Mouse (Mus musculus): Measurements from ENCODE around the gene Lrrc4b. TPM values are rescaled to one million over a fixed set of nuclear protein-coding genes. Genes with fewer than 3 reads are reported as not detected.

The Lrrc4b gene
- polyA plus RNA-seq, 1 experiment = 0.46 TPM

- Histone ChIP-seq H3K4me3 (ENCODE audit: control insufficient read depth, low read depth, low read length) (no peak overlapping the region), H3K27me3 (ENCODE audit: control insufficient read depth, insufficient read depth, low read length) (0 out of 2 replicates have a peak, but pooled peaks cover 2% of the 10 kb centered on the region), H3K27ac (ENCODE audit: control insufficient read depth, insufficient read depth, low read depth, low read length) (no peak overlapping the region), H3K4me1 (ENCODE audit: control insufficient read depth, insufficient read depth, low read length) (peaks cover 2% of the 10 kb centered on the region), H3K36me3 (ENCODE audit: control insufficient read depth, insufficient read depth, low read length) (no peaks in the 10 kb centered on the region)
- TF ChIP-seq CTCF (IDR thresholded peaks at IDR 0.05; ENCODE audit: control insufficient read depth, insufficient read depth, insufficient replicate concordance, low read depth, low read length) (no peak), POLR2A (IDR thresholded peaks at IDR 0.05; ENCODE audit: control insufficient read depth, low read depth, low read length) (no peak)
Observed at GRCm38 (mm10) chr7:44427666-44428065, 1.2 kb upstream of the Lrrc4b start.

GRCm38 (mm10) chr7:44428171-44428950 lies 457 bp upstream of the Lrrc4b start:
- H3K27ac ChIP-seq (ENCODE audit: control insufficient read depth, insufficient read depth, low read depth, low read length) = no peak overlapping the region
- TF ChIP-seq CTCF (IDR thresholded peaks at IDR 0.05; ENCODE audit: control insufficient read depth, insufficient read depth, insufficient replicate concordance, low read depth, low read length) (no peak), POLR2A (IDR thresholded peaks at IDR 0.05; ENCODE audit: control insufficient read depth, low read depth, low read length) (no peak)
- no peaks in the 10 kb centered on the region for H3K36me3 ChIP-seq (ENCODE audit: control insufficient read depth, insufficient read depth, low read length)
- no peak overlapping the region for H3K4me3 ChIP-seq (ENCODE audit: control insufficient read depth, low read depth, low read length)
- H3K27me3 ChIP-seq (ENCODE audit: control insufficient read depth, insufficient read depth, low read length) = 0 out of 2 replicates have a peak, but pooled peaks cover 2% of the 10 kb centered on the region
- peaks cover 2% of the 10 kb centered on the region for H3K4me1 ChIP-seq (ENCODE audit: control insufficient read depth, insufficient read depth, low read length)

GRCm38 (mm10) chr7:44429534-44430488 lies 993 bp downstream of the Lrrc4b start:
- Histone ChIP-seq H3K4me3 (ENCODE audit: control insufficient read depth, low read depth, low read length) (peak overlapping the region; percentile 16), H3K4me1 (ENCODE audit: control insufficient read depth, insufficient read depth, low read length) (peaks cover 10% of the 10 kb centered on the region), H3K36me3 (ENCODE audit: control insufficient read depth, insufficient read depth, low read length) (no peaks in the 10 kb centered on the region), H3K27ac (ENCODE audit: control insufficient read depth, insufficient read depth, low read depth, low read length) (no peak overlapping the region), H3K27me3 (ENCODE audit: control insufficient read depth, insufficient read depth, low read length) (0 out of 2 replicates have a peak, but pooled peaks cover 2% of the 10 kb centered on the region)
- no peak for TF ChIP-seq CTCF (IDR thresholded peaks at IDR 0.05; ENCODE audit: control insufficient read depth, insufficient read depth, insufficient replicate concordance, low read depth, low read length)
- no peak for TF ChIP-seq POLR2A (IDR thresholded peaks at IDR 0.05; ENCODE audit: control insufficient read depth, low read depth, low read length)

- Histone ChIP-seq H3K27ac (ENCODE audit: control insufficient read depth, insufficient read depth, low read depth, low read length) (no peak overlapping the region), H3K27me3 (ENCODE audit: control insufficient read depth, insufficient read depth, low read length) (0 out of 2 replicates have a peak, but pooled peaks cover 2% of the 10 kb centered on the region), H3K36me3 (ENCODE audit: control insufficient read depth, insufficient read depth, low read length) (no peaks in the 10 kb centered on the region), H3K4me1 (ENCODE audit: control insufficient read depth, insufficient read depth, low read length) (peaks cover 10% of the 10 kb centered on the region), H3K4me3 (ENCODE audit: control insufficient read depth, low read depth, low read length) (no peak overlapping the region)
- TF ChIP-seq CTCF (IDR thresholded peaks at IDR 0.05; ENCODE audit: control insufficient read depth, insufficient read depth, insufficient replicate concordance, low read depth, low read length) (no peak), POLR2A (IDR thresholded peaks at IDR 0.05; ENCODE audit: control insufficient read depth, low read depth, low read length) (no peak)
Observed at GRCm38 (mm10) chr7:44432550-44432949, 3.7 kb downstream of the Lrrc4b start.

- peaks cover 10% of the 10 kb centered on the region for H3K4me1 ChIP-seq (ENCODE audit: control insufficient read depth, insufficient read depth, low read length)
- TF ChIP-seq POLR2A (IDR thresholded peaks at IDR 0.05; ENCODE audit: control insufficient read depth, low read depth, low read length) (no peak), CTCF (IDR thresholded peaks at IDR 0.05; ENCODE audit: control insufficient read depth, insufficient read depth, insufficient replicate concordance, low read depth, low read length) (no peak)
- H3K27me3 ChIP-seq (ENCODE audit: control insufficient read depth, insufficient read depth, low read length) = 0 out of 2 replicates have a peak, but pooled peaks cover 2% of the 10 kb centered on the region
- H3K27ac ChIP-seq (ENCODE audit: control insufficient read depth, insufficient read depth, low read depth, low read length) = no peak overlapping the region
- no peak overlapping the region for H3K4me3 ChIP-seq (ENCODE audit: control insufficient read depth, low read depth, low read length)
- no peaks in the 10 kb centered on the region for H3K36me3 ChIP-seq (ENCODE audit: control insufficient read depth, insufficient read depth, low read length)
Observed at GRCm38 (mm10) chr7:44433371-44433770, 4.6 kb downstream of the Lrrc4b start.

GRCm38 (mm10) chr7:44434089-44434488 lies 5.3 kb downstream of the Lrrc4b start:
- Histone ChIP-seq H3K27me3 (ENCODE audit: control insufficient read depth, insufficient read depth, low read length) (0 out of 2 replicates have a peak, but pooled peaks cover under 1% of the 10 kb centered on the region), H3K36me3 (ENCODE audit: control insufficient read depth, insufficient read depth, low read length) (no peaks in the 10 kb centered on the region), H3K4me3 (ENCODE audit: control insufficient read depth, low read depth, low read length) (no peak overlapping the region), H3K4me1 (ENCODE audit: control insufficient read depth, insufficient read depth, low read length) (peaks cover 10% of the 10 kb centered on the region), H3K27ac (ENCODE audit: control insufficient read depth, insufficient read depth, low read depth, low read length) (no peak overlapping the region)
- TF ChIP-seq CTCF (IDR thresholded peaks at IDR 0.05; ENCODE audit: control insufficient read depth, insufficient read depth, insufficient replicate concordance, low read depth, low read length) = no peak
- no peak for TF ChIP-seq POLR2A (IDR thresholded peaks at IDR 0.05; ENCODE audit: control insufficient read depth, low read depth, low read length)

GRCm38 (mm10) chr7:44435796-44436195 lies 7.0 kb downstream of the Lrrc4b start:
- H3K4me1 ChIP-seq (ENCODE audit: control insufficient read depth, insufficient read depth, low read length) = peaks cover 8% of the 10 kb centered on the region
- no peak overlapping the region for H3K4me3 ChIP-seq (ENCODE audit: control insufficient read depth, low read depth, low read length)
- no peaks in the 10 kb centered on the region for H3K36me3 ChIP-seq (ENCODE audit: control insufficient read depth, insufficient read depth, low read length)
- H3K27me3 ChIP-seq (ENCODE audit: control insufficient read depth, insufficient read depth, low read length) = no peaks in the 10 kb centered on the region
- TF ChIP-seq CTCF (IDR thresholded peaks at IDR 0.05; ENCODE audit: control insufficient read depth, insufficient read depth, insufficient replicate concordance, low read depth, low read length) = no peak
- TF ChIP-seq POLR2A (IDR thresholded peaks at IDR 0.05; ENCODE audit: control insufficient read depth, low read depth, low read length) = no peak
- H3K27ac ChIP-seq (ENCODE audit: control insufficient read depth, insufficient read depth, low read depth, low read length) = no peak overlapping the region

Measured in testis, adult 2 months (tissue).